Mouse (Mus musculus): ENCODE results near the gene Tmem63c. TPM values are rescaled to one million over a fixed set of nuclear protein-coding genes. Genes with fewer than 3 reads are reported as not detected.
A peak's percentile ranks its signal among the peaks of the same experiment; 100 is the strongest.

The Tmem63c gene
- polyA plus RNA-seq, 1 experiment from 2014 or later: 12.7 TPM

GRCm38 (mm10) chr12:87104796-87105195, 83.7 kb downstream of the Tmem63c start:
- Histone ChIP-seq H3K9me3 (no peaks in the 10 kb centered on the region), H3K27ac (no peak overlapping the region), H3K9ac (no peak overlapping the region), H3K36me3 (replicated peaks) (peaks cover 1% of the 10 kb centered on the region; the same call in 1 of the 2 replicates), H3K4me3 (no peak overlapping the region), H3K27me3 (replicated peaks) (peaks cover 14% of the 10 kb centered on the region; the same call in 1 of the 2 replicates), H3K4me1 (peaks cover 17% of the 10 kb centered on the region), H3K4me2 (no peak overlapping the region)
- WGBS: 90% methylated on average over 4 of the region's 4 CpGs
- ATAC-seq (replicated peaks): no peak

GRCm38 (mm10) chr12:87107357-87107977, 86.3 kb downstream of the Tmem63c start:
- H3K36me3 ChIP-seq (replicated peaks): peaks cover 4% of the 10 kb centered on the region; the same call in 1 of the 2 replicates
- H3K9ac ChIP-seq: no peak overlapping the region
- H3K4me3 ChIP-seq: no peak overlapping the region
- H3K9me3 ChIP-seq: no peaks in the 10 kb centered on the region
- ATAC-seq (replicated peaks): peak; percentile 60
- 29% methylated on average over 3 of the region's 3 CpGs for WGBS
- H3K27me3 ChIP-seq (replicated peaks): 0 out of 2 replicates have a peak, but pooled peaks cover 5% of the 10 kb centered on the region
- no peak overlapping the region for H3K4me2 ChIP-seq
- peak overlapping the region; percentile 43; the same call in 1 of the 2 replicates for H3K27ac ChIP-seq
- H3K4me1 ChIP-seq: peaks cover 8% of the 10 kb centered on the region

- ATAC-seq (replicated peaks): no peak
- no peak overlapping the region for H3K9ac ChIP-seq
- no peak overlapping the region for H3K4me3 ChIP-seq
- no peak overlapping the region for H3K27ac ChIP-seq
- no peaks in the 10 kb centered on the region for H3K4me1 ChIP-seq
- H3K9me3 ChIP-seq: no peaks in the 10 kb centered on the region
- H3K36me3 ChIP-seq (replicated peaks): peaks cover 15% of the 10 kb centered on the region
- WGBS: 96% methylated on average over 4 of the region's 4 CpGs
- no peaks in the 10 kb centered on the region for H3K27me3 ChIP-seq (replicated peaks)
- H3K4me2 ChIP-seq: no peak overlapping the region
Observed at GRCm38 (mm10) chr12:87121918-87122589, 100.9 kb downstream of the Tmem63c start.

GRCm38 (mm10) chr12:87127256-87127655, 106.1 kb downstream of the Tmem63c start:
- no peak overlapping the region for H3K9ac ChIP-seq
- no peaks in the 10 kb centered on the region for H3K9me3 ChIP-seq
- no peaks in the 10 kb centered on the region for H3K27me3 ChIP-seq (replicated peaks)
- no peaks in the 10 kb centered on the region for H3K4me1 ChIP-seq
- no peak overlapping the region for H3K4me2 ChIP-seq
- no peak overlapping the region for H3K27ac ChIP-seq
- peaks cover 8% of the 10 kb centered on the region; the same call in 1 of the 2 replicates for H3K36me3 ChIP-seq (replicated peaks)
- whole genome bisulfite sequencing: 62% methylated on average over 4 of the region's 4 CpGs
- ATAC-seq (replicated peaks): no peak
- H3K4me3 ChIP-seq: no peak overlapping the region

GRCm38 (mm10) chr12:87130224-87130623, 109.1 kb downstream of the Tmem63c start:
- 96% methylated on average over 4 of the region's 4 CpGs for WGBS
- Histone ChIP-seq H3K36me3 (replicated peaks) (peaks cover 11% of the 10 kb centered on the region; the same call in 1 of the 2 replicates), H3K4me2 (no peak overlapping the region), H3K4me3 (no peak overlapping the region), H3K4me1 (no peaks in the 10 kb centered on the region), H3K9me3 (no peaks in the 10 kb centered on the region), H3K27me3 (replicated peaks) (no peaks in the 10 kb centered on the region), H3K27ac (no peak overlapping the region), H3K9ac (no peak overlapping the region)
- no peak for ATAC-seq (replicated peaks)

- H3K27ac ChIP-seq: no peak overlapping the region
- no peaks in the 10 kb centered on the region for H3K9me3 ChIP-seq
- no peak overlapping the region for H3K4me3 ChIP-seq
- 73% methylated on average over 2 of the region's 2 CpGs for WGBS
- no peaks in the 10 kb centered on the region for H3K27me3 ChIP-seq (replicated peaks)
- peaks cover 11% of the 10 kb centered on the region; the same call in 1 of the 2 replicates for H3K36me3 ChIP-seq (replicated peaks)
- no peak overlapping the region for H3K4me2 ChIP-seq
- no peak for ATAC-seq (replicated peaks)
- no peaks in the 10 kb centered on the region for H3K4me1 ChIP-seq
- no peak overlapping the region for H3K9ac ChIP-seq
Observed at GRCm38 (mm10) chr12:87131181-87131580, 110.0 kb downstream of the Tmem63c start.

GRCm38 (mm10) chr12:87131619-87132018, 110.5 kb downstream of the Tmem63c start:
- no peak overlapping the region for H3K27ac ChIP-seq
- H3K36me3 ChIP-seq (replicated peaks): peaks cover 11% of the 10 kb centered on the region; the same call in 1 of the 2 replicates
- WGBS: 64% methylated on average over 3 of the region's 3 CpGs
- H3K4me1 ChIP-seq: no peaks in the 10 kb centered on the region
- no peaks in the 10 kb centered on the region for H3K9me3 ChIP-seq
- no peak overlapping the region for H3K9ac ChIP-seq
- no peaks in the 10 kb centered on the region for H3K27me3 ChIP-seq (replicated peaks)
- no peak for ATAC-seq (replicated peaks)
- no peak overlapping the region for H3K4me2 ChIP-seq
- H3K4me3 ChIP-seq: no peak overlapping the region

- H3K4me2 ChIP-seq: no peak overlapping the region
- H3K4me1 ChIP-seq: no peaks in the 10 kb centered on the region
- H3K27me3 ChIP-seq (replicated peaks): no peaks in the 10 kb centered on the region
- H3K9ac ChIP-seq: no peak overlapping the region
- WGBS: 89% methylated on average over 6 of the region's 6 CpGs
- no peaks in the 10 kb centered on the region for H3K9me3 ChIP-seq
- ATAC-seq (replicated peaks): no peak
- peaks cover 11% of the 10 kb centered on the region; the same call in 1 of the 2 replicates for H3K36me3 ChIP-seq (replicated peaks)
- H3K27ac ChIP-seq: no peak overlapping the region
- no peak overlapping the region for H3K4me3 ChIP-seq
Observed at GRCm38 (mm10) chr12:87132210-87132609, 111.1 kb downstream of the Tmem63c start.

- H3K36me3 ChIP-seq (replicated peaks): peaks cover 11% of the 10 kb centered on the region; the same call in 1 of the 2 replicates
- 95% methylated on average over 9 of the region's 9 CpGs for WGBS
- no peaks in the 10 kb centered on the region for H3K27me3 ChIP-seq (replicated peaks)
- no peak overlapping the region for H3K27ac ChIP-seq
- no peak overlapping the region for H3K9ac ChIP-seq
- H3K4me1 ChIP-seq: no peaks in the 10 kb centered on the region
- no peak overlapping the region for H3K4me2 ChIP-seq
- no peak overlapping the region for H3K4me3 ChIP-seq
- no peak for ATAC-seq (replicated peaks)
- H3K9me3 ChIP-seq: no peaks in the 10 kb centered on the region
Observed at GRCm38 (mm10) chr12:87132784-87133183, 111.6 kb downstream of the Tmem63c start.

GRCm38 (mm10) chr12:87137439-87138341, 116.5 kb downstream of the Tmem63c start:
- Histone ChIP-seq H3K4me3 (no peak overlapping the region), H3K4me1 (no peaks in the 10 kb centered on the region), H3K27ac (peak overlapping the region; percentile 32; the same call in 1 of the 2 replicates), H3K9me3 (no peaks in the 10 kb centered on the region), H3K9ac (no peak overlapping the region), H3K36me3 (replicated peaks) (peaks cover 10% of the 10 kb centered on the region; the same call in 1 of the 2 replicates), H3K27me3 (replicated peaks) (no peaks in the 10 kb centered on the region), H3K4me2 (no peak overlapping the region)
- peak; percentile 66 for ATAC-seq (replicated peaks)
- 48% methylated on average over 15 of the region's 15 CpGs for whole genome bisulfite sequencing

GRCm38 (mm10) chr12:87138342-87138701, 117.2 kb downstream of the Tmem63c start:
- 35% methylated on average over 2 of the region's 2 CpGs for WGBS
- H3K4me2 ChIP-seq: no peak overlapping the region
- H3K9ac ChIP-seq: no peak overlapping the region
- no peaks in the 10 kb centered on the region for H3K9me3 ChIP-seq
- H3K4me1 ChIP-seq: no peaks in the 10 kb centered on the region
- H3K27ac ChIP-seq: peak overlapping the region; percentile 32; the same call in 1 of the 2 replicates
- H3K4me3 ChIP-seq: no peak overlapping the region
- 0 out of 2 replicates have a peak, but pooled peaks cover 5% of the 10 kb centered on the region for H3K36me3 ChIP-seq (replicated peaks)
- no peaks in the 10 kb centered on the region for H3K27me3 ChIP-seq (replicated peaks)
- ATAC-seq (replicated peaks): peak; percentile 56

GRCm38 (mm10) chr12:87138768-87139167, 117.6 kb downstream of the Tmem63c start:
- WGBS: 53% methylated on average over 2 of the region's 2 CpGs
- Histone ChIP-seq H3K4me3 (no peak overlapping the region), H3K4me1 (no peaks in the 10 kb centered on the region), H3K9ac (no peak overlapping the region), H3K36me3 (replicated peaks) (0 out of 2 replicates have a peak, but pooled peaks cover 5% of the 10 kb centered on the region), H3K4me2 (no peak overlapping the region), H3K9me3 (no peaks in the 10 kb centered on the region), H3K27ac (no peak overlapping the region), H3K27me3 (replicated peaks) (no peaks in the 10 kb centered on the region)
- ATAC-seq (replicated peaks): 0 out of 2 replicates have a peak, but pooled peaks have one; percentile 6
